Mouse (Mus musculus) liver, embryonic 16.5 days (tissue): ENCODE measurements around the gene Rela. TPM values are rescaled to one million over a fixed set of nuclear protein-coding genes. Genes with fewer than 3 reads are reported as not detected.

Experiments
- ATAC-seq: fragments of 200-750 bp; cut with Nextera tagmentation; 2 replicates; pipeline ENCODE4 v1.8.0; 2017; ENCODE audit warnings: low read depth, mild to moderate bottlenecking, moderate number of reproducible peaks, moderate library complexity
- H3K27ac ChIP-seq: fragments of 300-500 bp; sonication (generic); 2 replicates; pipeline ENCODE4 v1.5.1; 2014; ENCODE audit warnings: mild to moderate bottlenecking, low read length
- H3K27me3 ChIP-seq: fragments of 300-500 bp; sonication (generic); 2 replicates; pipeline ENCODE4 v1.6.1; 2014; ENCODE audit warnings: low read depth, low read length, mixed read lengths; ENCODE audit not compliant: control insufficient read depth, insufficient read depth
- H3K36me3 ChIP-seq: fragments of 300-500 bp; sonication (generic); 2 replicates; pipeline ENCODE4 v1.6.1; 2014; ENCODE audit warnings: mild to moderate bottlenecking; ENCODE audit not compliant: control insufficient read depth, insufficient read depth
- H3K4me1 ChIP-seq: fragments of 300-500 bp; sonication (generic); 2 replicates; pipeline ENCODE4 v1.6.1; 2014; ENCODE audit warnings: low read depth, low read length, mixed read lengths; ENCODE audit not compliant: control insufficient read depth
- H3K4me2 ChIP-seq: fragments of 300-500 bp; sonication (generic); 2 replicates; pipeline ENCODE4 v1.6.1; 2014; ENCODE audit warnings: low read depth, low read length, mixed read lengths
- H3K4me3 ChIP-seq: fragments of 300-500 bp; sonication (generic); 2 replicates; pipeline ENCODE4 v1.5.1; 2014; ENCODE audit warnings: low read depth, mild to moderate bottlenecking, low read length
- H3K9ac ChIP-seq: fragments of 300-500 bp; sonication (generic); 2 replicates; pipeline ENCODE4 v1.6.1; 2014; ENCODE audit warnings: low read depth, low read length
- H3K9me3 ChIP-seq: fragments of 300-500 bp; sonication (generic); replicated peaks from 2 replicates; pipeline ENCODE4 v1.6.1; 2016; ENCODE audit warnings: low read length; ENCODE audit not compliant: control insufficient read depth
- WGBS: fragments of 180-500 bp; shearing (Covaris S2); extraction: QIAGEN DNeasy Blood & Tissue Kit; methylation state at CpG from one replicate; pipeline ENCODE4 v1.1.7; 2014; ENCODE audit not compliant: insufficient replicate concordance; 5-methylcytosine and 5-hydroxymethylcytosine counted together
- polyA plus RNA-seq: library from polyadenylated mRNA; unstranded; fragments of >200 nt; fragmentation: Nextera tagmentation; extraction: Ambion mirVana; gene quantifications from 2 replicates; pipeline ENCODE4 v1.2.1, GENCODE M21; 2015

The Rela gene
- polyA plus RNA-seq, 1 experiment from 2014 or later, result 23.6 TPM

DNA sequence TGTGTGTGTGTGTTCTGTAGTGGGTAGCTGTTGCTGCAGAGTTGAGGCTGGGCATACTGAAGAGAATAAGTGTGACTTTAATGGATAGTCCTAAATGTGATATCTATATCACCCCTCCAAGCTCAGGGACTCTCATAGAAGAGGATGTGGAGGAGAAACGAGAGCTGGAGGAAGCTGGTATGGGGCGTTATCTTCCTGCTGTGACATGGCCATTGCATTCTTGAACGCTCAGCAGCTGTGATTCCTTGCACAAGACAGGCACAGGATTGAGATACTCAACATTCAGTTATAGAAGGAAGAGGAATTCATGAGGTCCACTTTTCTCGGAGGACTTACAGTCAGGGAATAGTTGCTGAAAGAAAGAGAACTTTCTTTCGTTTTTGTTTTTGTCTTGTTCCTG is 15.4 kb upstream of the Rela start:
- Histone ChIP-seq H3K4me2 (no peak overlapping the region), H3K27me3 (no peaks in the 10 kb centered on the region), H3K9ac (no peak overlapping the region), H3K36me3 (no peaks in the 10 kb centered on the region), H3K9me3 (no peaks in the 10 kb centered on the region), H3K4me3 (no peak overlapping the region), H3K27ac (no peak overlapping the region), H3K4me1 (no peaks in the 10 kb centered on the region)
- ATAC-seq, result no peak
- 38% methylated on average over 5 of the region's 5 CpGs for WGBS

DNA sequence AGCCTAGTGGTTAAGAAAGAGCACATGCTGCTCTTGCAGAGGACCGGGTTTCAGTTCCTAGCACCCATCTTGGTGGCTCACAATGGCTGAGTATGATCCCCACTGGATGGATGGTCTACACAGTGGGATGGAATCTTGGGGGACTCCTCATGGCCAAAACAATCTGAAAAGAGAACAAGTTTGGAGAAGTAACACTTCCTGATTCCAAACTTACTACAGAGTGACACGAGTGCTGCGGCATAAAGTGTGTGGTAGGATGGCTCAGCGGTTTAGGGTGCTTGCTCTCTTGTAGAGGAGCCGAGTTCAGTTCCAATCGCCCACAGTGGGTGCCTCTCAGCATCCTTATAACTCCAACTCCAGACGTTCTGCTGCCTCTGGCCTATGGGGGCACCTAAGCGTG is 12.0 kb upstream of the Rela start:
- H3K4me1 ChIP-seq, result no peaks in the 10 kb centered on the region
- no peaks in the 10 kb centered on the region for H3K36me3 ChIP-seq
- no peaks in the 10 kb centered on the region for H3K9me3 ChIP-seq
- WGBS, result 67% methylated on average over 8 of the region's 8 CpGs
- no peak overlapping the region for H3K9ac ChIP-seq
- no peak overlapping the region for H3K27ac ChIP-seq
- H3K4me2 ChIP-seq, result no peak overlapping the region
- no peak overlapping the region for H3K4me3 ChIP-seq
- ATAC-seq, result no peak
- H3K27me3 ChIP-seq, result no peaks in the 10 kb centered on the region

DNA sequence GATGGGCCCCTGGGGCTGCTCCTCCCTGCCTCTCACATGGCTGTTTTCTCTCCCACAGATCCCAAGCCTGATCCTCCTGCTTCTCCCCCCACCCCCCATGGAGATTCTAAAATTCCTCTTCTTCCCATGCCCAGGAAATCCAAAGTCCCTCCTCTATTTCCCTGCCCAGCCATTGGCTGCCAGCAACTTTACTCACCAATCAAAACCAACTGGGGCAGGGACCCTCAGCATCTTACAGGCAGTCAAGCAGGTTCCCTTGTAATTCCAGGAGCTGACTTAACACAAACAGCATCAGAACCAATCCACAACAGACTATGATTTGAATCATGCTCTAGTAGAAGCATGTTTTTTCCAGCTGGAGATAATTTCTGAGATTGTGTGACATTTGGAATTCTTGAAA is 7.4 kb upstream of the Rela start:
- Histone ChIP-seq H3K4me1 (no peaks in the 10 kb centered on the region), H3K27ac (no peak overlapping the region), H3K4me2 (no peak overlapping the region), H3K9ac (no peak overlapping the region), H3K9me3 (no peaks in the 10 kb centered on the region), H3K4me3 (no peak overlapping the region), H3K36me3 (no peaks in the 10 kb centered on the region), H3K27me3 (no peaks in the 10 kb centered on the region)
- no peak for ATAC-seq

DNA sequence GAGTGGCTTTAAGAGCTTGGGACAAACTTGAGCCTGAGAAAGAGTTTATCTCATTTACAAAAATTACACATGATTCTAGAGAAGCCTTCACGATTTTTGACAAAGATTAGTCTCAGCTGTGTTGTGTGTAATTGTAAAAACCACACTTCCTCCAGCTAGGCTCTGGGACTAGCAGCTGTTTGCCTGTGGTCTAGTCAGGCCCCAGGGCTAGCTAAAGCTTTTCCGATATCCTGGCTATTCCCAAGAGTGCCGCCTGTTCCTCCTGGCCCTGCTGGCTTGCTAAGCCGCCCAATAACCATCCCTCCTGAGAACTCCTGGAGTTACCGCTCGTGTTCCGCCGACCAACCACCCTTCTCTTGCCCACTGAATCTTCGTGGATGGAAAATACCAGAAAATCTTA is 5.2 kb upstream of the Rela start:
- WGBS, result 65% methylated on average over 9 of the region's 9 CpGs
- Histone ChIP-seq H3K9ac (no peak overlapping the region), H3K9me3 (no peaks in the 10 kb centered on the region), H3K4me1 (peaks cover 14% of the 10 kb centered on the region), H3K27ac (no peak overlapping the region), H3K27me3 (no peaks in the 10 kb centered on the region), H3K4me3 (no peak overlapping the region), H3K36me3 (no peaks in the 10 kb centered on the region), H3K4me2 (no peak overlapping the region)
- ATAC-seq, result no peak

DNA sequence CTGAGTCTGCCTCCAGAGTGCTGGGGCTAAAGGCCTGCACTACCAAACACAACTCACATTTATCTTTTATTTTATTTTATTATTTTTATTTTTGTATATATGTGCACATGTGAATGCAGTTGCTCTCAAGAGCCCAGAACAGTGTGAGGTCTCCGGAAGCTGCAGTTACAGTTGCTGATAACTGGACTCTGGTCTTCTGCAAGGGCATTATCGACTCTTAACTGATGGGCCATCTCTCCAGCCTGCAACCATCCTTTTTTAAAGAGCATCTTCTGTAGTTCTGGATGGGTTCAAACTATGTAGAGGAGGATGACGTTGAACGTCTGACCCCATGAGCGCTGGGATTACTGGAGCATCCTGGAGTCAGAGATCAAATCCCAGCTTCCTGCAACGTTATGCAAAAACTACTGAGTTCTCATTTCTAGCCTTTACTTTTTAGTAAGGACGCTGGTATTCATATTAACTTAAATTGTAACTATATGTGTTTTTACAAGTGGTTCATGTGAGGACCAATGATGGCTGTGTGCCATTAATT is 1.2 kb upstream of the Rela start:
- 58% methylated on average over 7 of the region's 7 CpGs for WGBS

DNA sequence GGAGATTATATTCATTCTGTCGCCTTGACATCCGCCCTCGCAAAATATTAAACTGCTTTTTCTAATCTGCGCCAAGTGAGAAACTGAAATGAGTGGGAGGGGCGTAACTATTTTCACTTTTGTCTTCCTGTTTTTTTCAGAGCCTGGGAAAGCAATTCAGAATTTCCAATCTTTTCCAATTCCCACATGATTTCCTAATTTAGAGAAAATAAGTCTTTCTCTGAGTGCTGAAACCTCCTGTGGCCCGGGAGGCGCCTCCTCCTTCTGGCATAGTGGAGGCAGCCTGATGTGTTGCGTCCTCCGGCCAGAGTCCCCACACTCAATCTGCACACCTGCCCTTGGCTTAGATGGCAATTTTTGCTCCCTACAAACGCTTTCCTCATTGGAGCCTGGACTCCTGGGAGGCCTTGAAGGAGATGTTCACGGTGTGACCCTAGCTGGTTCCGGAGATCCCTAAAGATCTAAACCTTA is 677 bp upstream of the Rela start:
- WGBS, result 39% methylated on average over 12 of the region's 12 CpGs
- Histone ChIP-seq H3K27me3 (no peaks in the 10 kb centered on the region), H3K4me1 (peaks cover 29% of the 10 kb centered on the region), H3K9ac (peak overlapping the region; percentile 94), H3K9me3 (no peaks in the 10 kb centered on the region), H3K4me2 (peak overlapping the region; percentile 96), H3K36me3 (peaks cover 19% of the 10 kb centered on the region), H3K27ac (peak overlapping the region; percentile 87), H3K4me3 (peak overlapping the region; percentile 92)
- no peak for ATAC-seq

More for the DNA sequence above, 1.2 kb upstream of the Rela start:
- Histone ChIP-seq H3K9ac (no peak overlapping the region), H3K9me3 (no peaks in the 10 kb centered on the region), H3K27ac (no peak overlapping the region), H3K4me3 (no peak overlapping the region), H3K27me3 (no peaks in the 10 kb centered on the region), H3K4me1 (peaks cover 29% of the 10 kb centered on the region), H3K4me2 (peak overlapping the region; percentile 96; the same call in 1 of the 2 replicates), H3K36me3 (peaks cover 14% of the 10 kb centered on the region)
- no peak for ATAC-seq

DNA sequence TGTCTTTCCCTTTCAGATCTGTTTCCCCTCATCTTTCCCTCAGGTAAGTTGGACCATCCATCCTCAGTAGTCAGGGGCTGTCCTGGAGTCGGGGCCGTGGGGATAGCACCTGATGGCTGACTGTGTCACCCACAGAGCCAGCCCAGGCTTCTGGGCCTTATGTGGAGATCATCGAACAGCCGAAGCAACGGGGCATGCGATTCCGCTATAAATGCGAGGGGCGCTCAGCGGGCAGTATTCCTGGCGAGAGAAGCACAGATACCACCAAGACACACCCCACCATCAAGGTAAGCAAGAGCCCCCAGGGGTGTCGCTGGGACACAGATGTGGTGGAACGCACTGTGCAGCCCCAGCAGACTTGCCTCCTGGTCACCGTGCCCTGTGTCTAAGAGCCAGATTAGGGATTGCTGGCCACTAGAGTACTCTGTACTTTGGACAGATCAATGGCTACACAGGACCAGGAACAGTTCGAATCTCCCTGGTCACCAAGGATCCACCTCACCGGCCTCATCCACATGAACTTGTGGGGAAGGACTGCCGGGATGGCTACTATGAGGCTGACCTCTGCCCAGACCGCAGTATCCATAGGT is 1.2 kb downstream of the Rela start:
- Histone ChIP-seq H3K27ac (peak overlapping the region; percentile 87), H3K27me3 (no peaks in the 10 kb centered on the region), H3K9ac (peak overlapping the region; percentile 94), H3K4me2 (peak overlapping the region; percentile 96), H3K4me3 (peak overlapping the region; percentile 92), H3K4me1 (peaks cover 29% of the 10 kb centered on the region), H3K9me3 (no peaks in the 10 kb centered on the region), H3K36me3 (peaks cover 33% of the 10 kb centered on the region)
- 84% methylated on average over 18 of the region's 18 CpGs for WGBS
- ATAC-seq, result no peak

DNA sequence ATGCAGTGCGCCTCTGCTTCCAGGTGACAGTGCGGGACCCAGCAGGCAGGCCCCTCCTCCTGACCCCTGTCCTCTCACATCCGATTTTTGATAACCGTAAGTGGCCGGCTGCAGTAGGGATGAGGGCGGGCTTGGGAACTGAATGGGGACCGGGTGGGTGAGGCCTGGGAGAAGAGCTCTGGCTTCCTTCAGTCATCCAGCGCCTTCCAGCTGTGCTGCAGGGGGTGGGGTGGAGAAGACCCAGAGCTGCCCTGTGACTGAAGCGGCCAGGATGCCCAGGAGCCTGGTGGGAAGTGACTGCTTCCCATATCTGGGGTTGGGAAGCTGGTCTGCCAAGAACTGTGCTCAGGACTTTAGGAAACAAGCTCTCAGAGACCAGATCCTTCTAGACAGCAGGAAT is 3.1 kb downstream of the Rela start:
- Histone ChIP-seq H3K27ac (no peak overlapping the region), H3K4me2 (no peak overlapping the region), H3K36me3 (peaks cover 38% of the 10 kb centered on the region), H3K4me1 (peaks cover 29% of the 10 kb centered on the region), H3K27me3 (no peaks in the 10 kb centered on the region), H3K9ac (no peak overlapping the region), H3K4me3 (no peak overlapping the region), H3K9me3 (no peaks in the 10 kb centered on the region)
- 76% methylated on average over 9 of the region's 9 CpGs for WGBS
- ATAC-seq, result no peak

DNA sequence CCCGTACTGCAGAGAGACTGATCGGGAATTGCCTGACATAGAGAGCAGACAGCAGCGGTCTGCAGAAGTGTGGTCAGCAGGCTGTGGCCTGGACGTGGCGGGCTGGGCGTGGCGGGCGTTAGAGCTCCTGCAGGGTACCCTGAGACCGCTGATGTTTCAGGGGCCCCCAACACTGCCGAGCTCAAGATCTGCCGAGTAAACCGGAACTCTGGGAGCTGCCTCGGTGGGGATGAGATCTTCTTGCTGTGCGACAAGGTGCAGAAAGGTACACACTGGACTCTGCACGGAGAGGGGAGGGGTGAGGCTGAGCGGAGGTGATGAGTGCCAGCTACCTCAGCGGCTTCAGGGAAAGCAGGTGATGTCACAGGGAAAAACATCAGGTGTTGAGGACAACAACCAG is 3.7 kb downstream of the Rela start:
- Histone ChIP-seq H3K27ac (no peak overlapping the region), H3K9me3 (no peaks in the 10 kb centered on the region), H3K27me3 (no peaks in the 10 kb centered on the region), H3K36me3 (peaks cover 45% of the 10 kb centered on the region), H3K4me1 (peaks cover 26% of the 10 kb centered on the region), H3K4me2 (no peak overlapping the region), H3K4me3 (no peak overlapping the region), H3K9ac (no peak overlapping the region)
- 89% methylated on average over 17 of the region's 17 CpGs for WGBS
- no peak for ATAC-seq
